Mouse (Mus musculus) midbrain, embryonic 15.5 days (tissue): ENCODE results near the gene Nudt16l1. TPM values are rescaled to one million over a fixed set of nuclear protein-coding genes. Genes with fewer than 3 reads are reported as not detected.

Experiments
- ATAC-seq: fragments of 200-750 bp; cut with Nextera tagmentation; replicated peaks from 2 replicates; pipeline ENCODE4 v1.8.0; 2017; ENCODE audit warnings: moderate TSS enrichment
- H3K27ac ChIP-seq: fragments of 300-500 bp; sonication (generic); 2 replicates; pipeline ENCODE4 v1.5.1; 2015; ENCODE audit warnings: mild to moderate bottlenecking, inconsistent platforms
- H3K27me3 ChIP-seq: fragments of 300-500 bp; sonication (generic); replicated peaks from 2 replicates; pipeline ENCODE4 v1.6.1; 2015; ENCODE audit warnings: inconsistent platforms
- H3K36me3 ChIP-seq: fragments of 300-500 bp; sonication (generic); replicated peaks from 2 replicates; pipeline ENCODE4 v1.6.1; 2015; ENCODE audit warnings: inconsistent platforms
- H3K4me1 ChIP-seq: fragments of 300-500 bp; sonication (generic); 2 replicates; pipeline ENCODE4 v1.6.1; 2015; ENCODE audit warnings: inconsistent platforms
- H3K4me2 ChIP-seq: fragments of 300-500 bp; sonication (generic); 2 replicates; pipeline ENCODE4 v1.6.1; 2015; ENCODE audit warnings: inconsistent platforms, mild to moderate bottlenecking, moderate library complexity
- H3K4me3 ChIP-seq: fragments of 300-500 bp; sonication (generic); 2 replicates; pipeline ENCODE4 v1.5.1; 2015; ENCODE audit warnings: mild to moderate bottlenecking, inconsistent platforms
- H3K9ac ChIP-seq: fragments of 300-500 bp; sonication (generic); 2 replicates; pipeline ENCODE4 v1.6.1; 2015; ENCODE audit warnings: mild to moderate bottlenecking, inconsistent platforms
- H3K9me3 ChIP-seq: fragments of 300-500 bp; sonication (generic); 2 replicates; pipeline ENCODE4 v1.6.1; 2016; ENCODE audit warnings: inconsistent platforms
- WGBS: fragments of 180-500 bp; shearing (Covaris S2); methylation state at CpG from one replicate; pipeline ENCODE4 v1.1.7; 2015; ENCODE audit warnings: mixed read lengths; 5-methylcytosine and 5-hydroxymethylcytosine counted together
- polyA plus RNA-seq: library from polyadenylated mRNA; unstranded; fragments of >200 nt; fragmentation: Nextera tagmentation; extraction: Ambion mirVana; gene quantifications from 2 replicates; pipeline ENCODE4 v1.2.1, GENCODE M21; 2015

Gene Nudt16l1
- polyA plus RNA-seq, 1 experiment from 2014 or later = 123 TPM

DNA sequence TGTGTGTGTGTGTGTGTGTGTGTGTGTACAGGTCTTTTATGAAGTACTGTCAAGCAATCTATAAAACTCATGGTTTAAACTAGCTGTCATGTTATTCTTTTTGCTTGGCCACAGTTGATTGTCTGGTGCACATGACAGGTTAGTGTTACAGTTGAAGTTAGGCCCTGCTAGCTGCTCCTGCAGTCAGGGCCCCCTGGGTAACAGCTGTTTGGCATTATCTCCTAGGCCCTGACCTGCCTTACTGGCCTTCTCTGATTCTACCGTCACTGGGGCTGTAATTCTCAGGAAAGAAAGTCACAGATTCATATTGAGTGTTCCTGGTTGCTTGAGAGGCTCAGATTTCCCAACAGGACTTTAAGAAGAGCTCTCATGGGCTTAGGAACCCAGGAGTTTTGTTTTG lies 33.0 kb upstream of the Nudt16l1 start:
- Histone ChIP-seq H3K4me1 (no peaks in the 10 kb centered on the region), H3K4me2 (no peak overlapping the region), H3K9ac (no peak overlapping the region), H3K4me3 (no peak overlapping the region), H3K9me3 (no peaks in the 10 kb centered on the region), H3K27ac (no peak overlapping the region), H3K27me3 (no peaks in the 10 kb centered on the region), H3K36me3 (peaks cover 12% of the 10 kb centered on the region)
- no peak for ATAC-seq
- WGBS = 82% methylated on average over 1 of the region's 1 CpGs

DNA sequence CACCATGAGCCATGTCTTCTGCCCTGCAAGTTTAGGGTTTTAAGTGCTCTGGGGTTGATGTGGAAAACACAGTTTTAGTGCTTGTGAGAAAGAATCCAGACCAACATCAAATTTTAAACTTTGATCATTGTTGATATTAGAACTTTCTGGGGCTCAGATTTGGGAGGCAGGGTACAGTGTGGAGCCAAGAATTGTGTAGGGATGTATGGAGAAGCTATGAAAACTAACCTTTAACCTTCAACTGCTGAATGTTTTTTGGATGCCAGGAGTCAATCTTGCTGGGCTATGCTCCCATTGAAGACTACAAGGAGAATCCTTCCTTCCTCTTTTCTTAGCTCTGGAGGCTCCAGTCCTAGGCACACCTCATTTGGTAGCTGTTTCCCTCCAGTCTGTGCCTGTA lies 32.0 kb upstream of the Nudt16l1 start:
- Histone ChIP-seq H3K27ac (no peak overlapping the region), H3K4me1 (no peaks in the 10 kb centered on the region), H3K36me3 (peaks cover 19% of the 10 kb centered on the region), H3K9ac (no peak overlapping the region), H3K9me3 (no peaks in the 10 kb centered on the region), H3K27me3 (no peaks in the 10 kb centered on the region), H3K4me2 (no peak overlapping the region), H3K4me3 (no peak overlapping the region)
- no peak for ATAC-seq

DNA sequence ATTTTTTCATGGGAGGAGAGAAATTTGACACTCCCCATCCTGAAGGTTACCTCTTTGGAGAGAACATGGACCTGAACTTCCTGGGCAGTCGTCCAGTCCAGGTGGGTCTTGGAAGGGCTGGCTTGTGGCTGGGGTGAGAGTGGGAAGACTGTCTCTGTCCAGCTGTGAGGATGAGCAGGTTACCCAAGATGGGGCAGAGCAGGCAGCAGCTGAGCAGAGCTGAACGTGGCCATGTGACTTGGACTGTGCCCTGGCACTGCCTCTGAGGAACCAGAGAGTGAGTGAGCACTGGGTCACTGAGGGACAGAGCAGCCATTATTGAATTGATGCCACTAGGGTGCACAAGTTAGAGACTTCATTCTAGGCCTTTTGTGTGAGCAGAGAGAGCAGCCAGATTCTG lies 31.2 kb upstream of the Nudt16l1 start:
- H3K4me2 ChIP-seq = no peak overlapping the region
- no peak overlapping the region for H3K9ac ChIP-seq
- H3K4me3 ChIP-seq = no peak overlapping the region
- H3K27ac ChIP-seq = no peak overlapping the region
- peaks cover 25% of the 10 kb centered on the region for H3K36me3 ChIP-seq
- no peaks in the 10 kb centered on the region for H3K4me1 ChIP-seq
- no peak for ATAC-seq
- no peaks in the 10 kb centered on the region for H3K9me3 ChIP-seq
- 68% methylated on average over 2 of the region's 2 CpGs for WGBS
- no peaks in the 10 kb centered on the region for H3K27me3 ChIP-seq

DNA sequence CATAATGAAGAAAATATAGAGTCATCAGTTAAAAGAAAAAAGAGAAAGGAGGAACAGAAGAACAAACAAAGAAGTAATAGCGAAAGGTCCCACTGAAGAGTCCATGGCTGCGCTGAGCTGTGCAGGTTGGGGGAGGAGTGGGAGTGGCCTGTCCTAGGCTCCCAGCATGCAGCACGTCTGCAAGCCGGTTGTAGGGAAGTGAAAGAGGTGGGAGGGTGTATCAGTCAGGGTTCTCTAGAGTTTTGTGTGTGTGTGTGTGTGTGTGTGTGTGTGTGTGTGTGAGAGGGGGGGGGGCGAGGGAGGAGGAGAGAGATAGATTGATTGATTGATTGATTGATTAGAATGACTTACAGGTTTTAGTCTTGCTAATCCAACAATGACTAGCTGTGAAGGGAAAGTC lies 30.6 kb upstream of the Nudt16l1 start:
- Histone ChIP-seq H3K36me3 (peaks cover 29% of the 10 kb centered on the region), H3K9ac (no peak overlapping the region), H3K4me1 (no peaks in the 10 kb centered on the region), H3K4me2 (no peak overlapping the region), H3K27me3 (no peaks in the 10 kb centered on the region), H3K4me3 (no peak overlapping the region), H3K9me3 (no peaks in the 10 kb centered on the region), H3K27ac (no peak overlapping the region)
- ATAC-seq = no peak
- WGBS = 41% methylated on average over 4 of the region's 5 CpGs

DNA sequence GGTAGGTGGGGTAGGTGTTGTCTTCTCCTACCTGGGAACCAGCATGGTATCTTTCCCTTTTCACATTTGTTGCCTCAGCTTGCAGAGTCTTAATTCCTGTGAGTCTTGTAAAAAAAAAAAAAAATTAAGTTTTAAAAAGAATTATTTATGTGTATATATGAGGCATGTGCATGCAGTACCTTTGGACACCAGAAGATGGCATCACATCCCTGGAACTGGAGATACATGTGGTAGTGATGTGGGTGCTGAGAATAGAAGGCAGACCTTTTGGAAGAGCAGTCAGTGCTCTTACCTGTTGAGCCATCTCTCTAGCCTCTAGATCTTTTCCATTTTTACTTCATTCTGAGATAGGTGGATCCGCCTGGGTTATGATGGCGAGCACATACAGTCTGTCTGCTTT lies 28.8 kb upstream of the Nudt16l1 start:
- Histone ChIP-seq H3K9me3 (no peaks in the 10 kb centered on the region), H3K4me3 (no peak overlapping the region), H3K36me3 (peaks cover 40% of the 10 kb centered on the region), H3K9ac (no peak overlapping the region), H3K27me3 (no peaks in the 10 kb centered on the region), H3K4me1 (0 out of 2 replicates have a peak, but pooled peaks cover 4% of the 10 kb centered on the region), H3K27ac (no peak overlapping the region), H3K4me2 (no peak overlapping the region)
- 100% methylated on average over 2 of the region's 2 CpGs for WGBS
- no peak for ATAC-seq

DNA sequence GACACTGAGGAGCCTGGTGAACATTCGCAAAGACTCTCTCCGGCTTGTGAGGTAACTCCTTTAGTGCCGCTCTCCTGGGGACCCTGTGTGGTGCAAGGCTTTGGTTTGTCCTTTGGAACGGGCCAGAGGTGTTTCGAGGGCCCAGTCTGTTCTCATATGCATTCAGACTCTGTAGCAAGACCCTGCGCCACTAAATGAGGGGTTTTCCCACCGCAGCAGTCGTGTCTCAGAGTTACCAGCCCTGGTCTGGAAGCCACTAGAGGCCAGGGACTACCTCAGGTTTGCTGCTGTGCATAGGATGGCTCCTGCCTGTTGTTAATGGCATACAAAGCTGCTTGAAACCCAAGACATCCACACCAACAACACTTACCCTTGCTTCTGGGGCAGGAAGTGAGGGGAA lies 27.8 kb upstream of the Nudt16l1 start:
- 96% methylated on average over 8 of the region's 8 CpGs for WGBS
- no peak for ATAC-seq
- Histone ChIP-seq H3K4me1 (0 out of 2 replicates have a peak, but pooled peaks cover 4% of the 10 kb centered on the region), H3K27ac (no peak overlapping the region), H3K4me2 (no peak overlapping the region), H3K36me3 (peaks cover 40% of the 10 kb centered on the region), H3K9ac (no peak overlapping the region), H3K27me3 (no peaks in the 10 kb centered on the region), H3K9me3 (no peaks in the 10 kb centered on the region), H3K4me3 (no peak overlapping the region)

DNA sequence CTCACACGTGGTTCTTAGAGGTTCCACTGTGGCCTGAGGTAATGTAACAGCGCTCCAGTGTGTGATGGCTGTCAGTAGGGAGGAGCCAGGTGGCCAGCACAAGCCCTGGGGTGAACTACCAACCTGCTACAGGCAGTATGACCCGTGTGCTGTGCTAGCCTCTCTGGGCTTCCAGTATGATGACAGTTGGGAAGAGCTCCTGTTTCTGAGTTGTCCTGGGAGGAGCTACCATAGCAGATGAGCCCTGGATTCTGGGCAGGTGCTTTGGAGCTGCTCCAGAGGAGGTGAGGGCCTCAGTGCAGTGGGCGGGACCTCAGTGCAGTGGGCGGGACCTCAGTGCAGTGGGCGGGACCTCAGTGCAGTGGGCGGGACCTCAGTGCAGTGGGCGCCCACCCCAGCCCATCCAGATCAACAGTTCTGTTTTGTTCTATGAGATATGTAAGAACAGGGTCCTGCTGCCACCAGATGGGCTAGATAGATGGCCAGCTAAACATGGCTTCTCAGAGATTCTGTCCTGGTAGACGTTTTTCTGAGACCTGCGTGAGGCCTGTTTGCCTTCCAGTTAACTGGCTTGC lies 26.4 kb upstream of the Nudt16l1 start:
- H3K36me3 ChIP-seq = peaks cover 40% of the 10 kb centered on the region
- WGBS = 80% methylated on average over 10 of the region's 10 CpGs
- no peak; the same call in 1 of the 2 replicates for ATAC-seq

DNA sequence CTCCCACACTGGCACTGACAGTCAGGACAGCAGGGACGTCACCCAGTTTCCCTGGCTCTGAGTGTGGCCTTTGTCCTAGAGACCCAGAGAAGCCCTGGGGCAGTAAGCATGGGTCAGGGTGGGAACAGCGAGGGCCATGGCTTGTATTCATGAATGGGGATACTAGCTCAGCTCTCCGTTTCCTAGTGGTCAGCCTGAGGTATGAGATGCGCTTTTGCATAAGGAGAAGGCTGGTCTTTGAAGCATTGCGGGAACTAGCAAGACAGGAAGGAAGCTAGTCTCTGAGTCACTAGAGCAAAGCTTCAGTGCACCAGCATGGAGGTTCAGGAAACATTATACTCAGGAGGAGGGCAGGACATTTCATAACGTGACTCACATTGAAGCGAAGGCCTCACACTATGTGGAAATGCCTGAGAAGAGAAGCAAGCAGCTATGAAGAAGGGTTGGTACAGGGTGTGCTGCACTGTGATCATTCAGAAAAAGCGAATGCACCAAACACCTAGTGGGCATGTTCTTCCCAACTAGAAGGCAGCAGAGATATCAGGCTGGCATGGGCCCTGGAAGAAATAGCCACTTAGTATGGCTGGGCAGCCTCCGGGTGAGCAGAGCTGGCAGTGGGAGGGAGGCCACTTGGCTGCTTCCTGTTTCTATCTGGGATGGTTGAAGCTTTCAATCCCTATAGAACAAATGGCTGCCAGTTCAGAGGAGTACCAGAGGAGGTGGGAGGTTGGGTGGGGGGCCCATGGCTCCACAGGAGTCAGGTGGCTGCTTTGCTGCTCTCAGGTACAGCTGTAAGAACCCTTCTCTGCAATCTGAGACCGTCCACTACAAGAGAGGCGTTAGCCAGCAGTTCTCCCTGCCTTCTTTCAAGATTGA lies 25.4 kb upstream of the Nudt16l1 start:
- peak overlapping the region; percentile 47; the same call in 1 of the 2 replicates for H3K27ac ChIP-seq
- peaks cover 40% of the 10 kb centered on the region for H3K36me3 ChIP-seq
- H3K27me3 ChIP-seq = no peaks in the 10 kb centered on the region
- H3K4me2 ChIP-seq = no peak overlapping the region
- no peaks in the 10 kb centered on the region for H3K9me3 ChIP-seq
- no peak overlapping the region for H3K9ac ChIP-seq
- 0 out of 2 replicates have a peak, but pooled peaks cover 4% of the 10 kb centered on the region for H3K4me1 ChIP-seq
- no peak overlapping the region for H3K4me3 ChIP-seq
- peak; percentile 34; the same call in 1 of the 2 replicates for ATAC-seq
- 84% methylated on average over 11 of the region's 11 CpGs for WGBS

More for the DNA sequence above, 26.4 kb upstream of the Nudt16l1 start:
- no peak overlapping the region for H3K9ac ChIP-seq
- H3K27me3 ChIP-seq = no peaks in the 10 kb centered on the region
- H3K4me3 ChIP-seq = no peak overlapping the region
- no peak overlapping the region for H3K4me2 ChIP-seq
- no peaks in the 10 kb centered on the region for H3K9me3 ChIP-seq
- no peak overlapping the region for H3K27ac ChIP-seq
- 0 out of 2 replicates have a peak, but pooled peaks cover 4% of the 10 kb centered on the region for H3K4me1 ChIP-seq

DNA sequence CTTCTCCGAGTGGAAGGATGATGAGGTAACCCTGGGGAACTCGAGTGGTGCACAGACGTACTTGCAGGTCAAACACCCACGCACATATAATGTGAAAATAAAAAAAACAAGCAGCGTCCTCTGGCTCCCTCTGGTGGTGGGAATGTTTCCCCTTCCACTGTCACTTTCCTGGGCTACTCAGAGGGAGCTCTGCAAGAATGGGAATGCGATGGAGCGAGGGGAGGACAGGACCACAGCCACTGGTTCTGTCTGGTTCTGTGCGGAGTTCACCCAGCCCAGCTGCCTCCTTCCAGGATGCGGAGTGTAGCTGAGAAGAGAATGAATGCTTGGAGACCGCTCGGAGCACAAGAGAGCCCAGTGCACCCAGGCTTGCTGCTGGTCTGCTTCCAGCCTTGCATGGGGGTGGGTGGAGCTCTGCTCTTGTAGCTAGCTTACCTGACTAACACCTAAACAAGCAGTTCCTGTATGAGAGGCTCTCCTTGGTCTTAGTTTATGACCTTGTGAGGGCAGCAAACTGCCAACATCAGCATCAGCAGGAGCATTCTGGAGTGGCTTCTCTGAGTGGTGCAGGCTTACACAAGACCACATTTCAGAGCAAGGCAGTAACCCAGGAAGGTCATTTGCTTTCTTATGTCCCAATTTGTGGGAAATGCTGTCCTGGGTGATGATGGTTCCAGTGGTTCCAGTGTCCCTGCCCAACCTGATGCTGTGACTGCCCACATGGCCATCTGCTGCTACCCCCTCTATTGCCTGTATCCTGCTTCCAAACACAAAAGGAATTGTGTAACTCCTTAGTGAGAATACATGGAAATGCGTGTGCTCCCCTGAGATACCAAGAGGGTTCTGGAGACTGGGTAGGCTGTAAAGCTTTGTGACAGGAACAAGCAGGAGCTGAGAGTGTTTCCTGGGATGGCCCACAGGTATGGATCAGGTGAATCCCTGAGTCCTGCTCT lies 24.5 kb upstream of the Nudt16l1 start:
- peak overlapping the region; percentile 47; the same call in 1 of the 2 replicates for H3K27ac ChIP-seq
- H3K4me1 ChIP-seq = 0 out of 2 replicates have a peak, but pooled peaks cover 4% of the 10 kb centered on the region
- no peak overlapping the region for H3K4me2 ChIP-seq
- H3K36me3 ChIP-seq = peaks cover 40% of the 10 kb centered on the region
- peak; percentile 46 for ATAC-seq
- H3K4me3 ChIP-seq = no peak overlapping the region
- no peaks in the 10 kb centered on the region for H3K27me3 ChIP-seq
- H3K9me3 ChIP-seq = no peaks in the 10 kb centered on the region
- WGBS = 34% methylated on average over 12 of the region's 12 CpGs
- H3K9ac ChIP-seq = no peak overlapping the region

DNA sequence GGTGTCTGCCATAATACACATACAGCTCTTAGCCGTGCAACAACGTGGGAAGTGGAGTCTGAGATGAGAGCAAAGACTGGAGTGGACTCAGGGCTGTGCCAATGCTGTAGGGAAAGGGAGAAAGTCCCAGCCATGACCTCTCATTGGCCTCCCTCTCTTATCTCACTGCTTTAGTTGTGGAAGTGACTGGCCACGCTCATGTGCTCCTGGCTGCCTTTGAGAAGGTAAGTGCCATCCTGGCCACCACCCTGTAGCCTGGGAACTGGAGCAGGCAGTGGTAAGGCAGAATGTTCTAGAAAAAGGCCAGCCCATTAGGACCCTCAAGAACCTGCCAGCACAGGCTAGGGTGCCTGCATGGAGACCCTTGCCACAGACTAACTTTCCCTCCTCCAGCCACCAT lies 22.6 kb upstream of the Nudt16l1 start:
- 97% methylated on average over 3 of the region's 3 CpGs for WGBS
- Histone ChIP-seq H3K27me3 (no peaks in the 10 kb centered on the region), H3K9ac (no peak overlapping the region), H3K4me2 (no peak overlapping the region), H3K36me3 (peaks cover 31% of the 10 kb centered on the region), H3K4me1 (0 out of 2 replicates have a peak, but pooled peaks cover 4% of the 10 kb centered on the region), H3K4me3 (no peak overlapping the region), H3K9me3 (no peaks in the 10 kb centered on the region), H3K27ac (no peak overlapping the region)
- ATAC-seq = no peak

DNA sequence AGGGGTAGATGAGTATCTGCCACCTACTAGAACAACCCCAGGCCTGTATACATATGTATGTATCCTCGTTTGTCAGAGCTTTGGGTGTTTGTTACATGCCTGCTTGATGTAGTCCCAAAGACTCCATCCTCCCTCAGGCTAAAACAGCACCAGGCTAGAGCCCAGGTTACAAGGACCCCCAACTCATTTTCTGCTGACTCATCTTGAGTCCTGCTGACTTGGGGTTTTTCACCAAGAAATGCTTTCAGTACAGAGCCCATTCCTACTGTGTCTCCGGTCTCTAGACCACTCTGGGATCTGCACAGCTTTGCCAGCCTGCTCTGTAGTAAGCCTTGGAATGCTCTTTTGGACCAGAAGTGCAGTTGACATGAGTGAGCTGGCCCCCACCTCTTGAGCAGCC lies 22.0 kb upstream of the Nudt16l1 start:
- no peak overlapping the region for H3K4me2 ChIP-seq
- H3K4me1 ChIP-seq = 0 out of 2 replicates have a peak, but pooled peaks cover 4% of the 10 kb centered on the region
- no peak overlapping the region for H3K9ac ChIP-seq
- H3K9me3 ChIP-seq = no peaks in the 10 kb centered on the region
- 81% methylated on average over 2 of the region's 2 CpGs for WGBS
- H3K4me3 ChIP-seq = no peak overlapping the region
- no peak for ATAC-seq
- no peak overlapping the region for H3K27ac ChIP-seq
- H3K27me3 ChIP-seq = no peaks in the 10 kb centered on the region
- peaks cover 27% of the 10 kb centered on the region; the same call in 1 of the 2 replicates for H3K36me3 ChIP-seq

DNA sequence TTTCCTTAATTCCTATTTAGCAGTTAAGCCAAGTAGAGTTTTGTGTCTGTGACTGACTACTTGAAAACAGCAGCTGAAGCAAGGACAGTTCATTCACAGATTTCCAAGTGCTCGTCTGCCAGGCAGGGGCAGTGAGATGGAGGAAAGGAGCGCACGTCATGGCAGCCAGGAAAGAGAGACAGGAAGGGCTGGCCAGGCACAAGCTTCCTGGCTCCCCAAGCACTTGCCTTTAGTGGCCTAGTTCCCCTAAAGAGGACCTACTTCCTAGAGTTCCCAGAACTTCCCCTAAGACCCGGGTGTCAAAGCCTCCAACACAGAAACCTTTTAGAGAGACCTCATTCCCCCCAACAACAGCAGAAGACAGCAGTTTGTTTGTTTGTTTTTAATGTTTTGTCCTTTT lies 18.0 kb upstream of the Nudt16l1 start:
- H3K4me3 ChIP-seq = no peak overlapping the region
- ATAC-seq = no peak
- no peaks in the 10 kb centered on the region for H3K4me1 ChIP-seq
- no peaks in the 10 kb centered on the region for H3K27me3 ChIP-seq
- H3K9me3 ChIP-seq = no peaks in the 10 kb centered on the region
- no peak overlapping the region for H3K27ac ChIP-seq
- no peak overlapping the region for H3K9ac ChIP-seq
- H3K36me3 ChIP-seq = peaks cover 25% of the 10 kb centered on the region
- no peak overlapping the region for H3K4me2 ChIP-seq
- 78% methylated on average over 4 of the region's 4 CpGs for WGBS
